Mouse (Mus musculus) adrenal gland, adult 18-20 months (tissue): Measurements from ENCODE around the gene March2. TPM values are rescaled to one million over a fixed set of nuclear protein-coding genes. Genes with fewer than 3 reads are reported as not detected.
"Not testable (repeated sequence)": the region's sequence is repeated elsewhere in the genome, so short reads cannot be mapped to it uniquely, and the experiment has no call there.

ENCODE experiments used
- DNase-seq, 2 experiments: peaks; one replicate each; pipeline ENCODE4 v3.0.0; 2021 to 2022; ENCODE audit warnings: low spot score in 2 of 2
- long read RNA-seq, 2 experiments: library from polyadenylated mRNA; stranded (forward); transcript quantifications; one replicate each; pipeline ENCODE4 v2.0.0; 2021
- total RNA-seq, 2 experiments: library from RNA; stranded (reverse); gene quantifications; 1 replicate in 1 of 2; 2 replicates in 1 of 2; pipeline ENCODE4 v1.2.3; 2021

The March2 gene
- total RNA-seq = 100 to 1,000 TPM; 122 to 124 TPM
- long read RNA-seq, experiment 1, transcript March2-206 (4 exons, 2,566 nt) = minor isoform, 5 of 127 reads
- long read RNA-seq, experiment 1, transcript March2-203 (5 exons, 1,398 nt) = major isoform, 88 of 127 reads
- long read RNA-seq, experiment 1, partial matches to known transcripts = 2 of 127 reads
- long read RNA-seq, experiment 1, other reads (novel, unspliced or antisense) = 26 of 127 reads
- long read RNA-seq, experiment 2, transcript March2-203 (5 exons, 1,398 nt) = major isoform, 246 of 323 reads
- long read RNA-seq, experiment 2, transcript March2-205 (5 exons, 1,418 nt) = minor isoform, 5 of 323 reads
- long read RNA-seq, experiment 2, partial matches to known transcripts = 9 of 323 reads
- long read RNA-seq, experiment 2, other reads (novel, unspliced or antisense) = 56 of 323 reads

- peak; percentile 97 for DNase-seq
Observed at GRCm38 (mm10) chr17:33718384-33718881, at the start of gene March2. TSS of gene March2 (minus strand) at chr17:33718670.

- DNase-seq = no peak
Observed at GRCm38 (mm10) chr17:33766389-33766788, 47.9 kb upstream of the March2 start.

GRCm38 (mm10) chr17:33760255-33761165 lies 42.0 kb upstream of the March2 start, which contains the start of gene Rab11b:
TSS of gene Rab11b (minus strand) at chr17:33760530.
- peak; percentile 95 to 96 for DNase-seq

- peak; percentile 95 to 96 for DNase-seq
Observed at GRCm38 (mm10) chr17:33759767-33760254, 41.3 kb upstream of the March2 start.

GRCm38 (mm10) chr17:33757231-33757630 lies 38.8 kb upstream of the March2 start:
- no peak for DNase-seq

GRCm38 (mm10) chr17:33756108-33756790 lies 37.8 kb upstream of the March2 start:
- no peak for DNase-seq

GRCm38 (mm10) chr17:33755418-33756107 lies 37.1 kb upstream of the March2 start:
- DNase-seq = peak; percentile 47 to 48

- no peak for DNase-seq
Observed at GRCm38 (mm10) chr17:33754656-33755055, 36.2 kb upstream of the March2 start.

GRCm38 (mm10) chr17:33752297-33752696 lies 33.8 kb upstream of the March2 start:
- no peak for DNase-seq

- peak in 1 of 2 experiments; percentile 13 for DNase-seq
Observed at GRCm38 (mm10) chr17:33751181-33751580, 32.7 kb upstream of the March2 start.

GRCm38 (mm10) chr17:33749451-33749850 lies 31.0 kb upstream of the March2 start:
- DNase-seq = no peak

- DNase-seq = no peak
Observed at GRCm38 (mm10) chr17:33746011-33746410, 27.5 kb upstream of the March2 start.

GRCm38 (mm10) chr17:33744686-33745384 lies 26.4 kb upstream of the March2 start:
- DNase-seq = no peak

GRCm38 (mm10) chr17:33742420-33742819 lies 23.9 kb upstream of the March2 start:
- no peak for DNase-seq

GRCm38 (mm10) chr17:33733526-33733925 lies 15.1 kb upstream of the March2 start:
- DNase-seq = not testable (repeated sequence)

GRCm38 (mm10) chr17:33732556-33733083 lies 14.2 kb upstream of the March2 start:
- not testable (repeated sequence) for DNase-seq

GRCm38 (mm10) chr17:33729215-33729614 lies 10.7 kb upstream of the March2 start:
- no peak for DNase-seq

GRCm38 (mm10) chr17:33728396-33728795 lies 9.9 kb upstream of the March2 start:
- DNase-seq = no peak

- no peak for DNase-seq
Observed at GRCm38 (mm10) chr17:33719736-33720378, 1.4 kb upstream of the March2 start.
